Mouse (Mus musculus) myocyte (in vitro differentiated cells): ENCODE data around the gene Cyp27b1.

Experiments used
- CEBPB ChIP-seq: IDR thresholded peaks from 2 replicates; pipeline ENCODE4 v1.6.1; 2011; ENCODE audit warnings: mild to moderate bottlenecking, moderate library complexity; ENCODE audit not compliant: poor library complexity, insufficient read depth, severe bottlenecking
- E2F4 ChIP-seq: IDR thresholded peaks from one replicate; pipeline ENCODE4 v1.6.1; 2011; ENCODE audit warnings: mild to moderate bottlenecking, control low read depth, moderate library complexity; ENCODE audit not compliant: insufficient read depth
- MAX ChIP-seq: IDR thresholded peaks from one replicate; pipeline ENCODE4 v1.6.1; 2011; ENCODE audit warnings: low read depth, mild to moderate bottlenecking, control low read depth
- MYOG ChIP-seq, 3 experiments: IDR thresholded peaks; one replicate each; pipeline ENCODE4 v1.6.1; 2011; ENCODE audit warnings: control low read depth in 2 of 3, low read depth in 2 of 3, mild to moderate bottlenecking in 2 of 3; ENCODE audit not compliant: insufficient read length in 2 of 3, control insufficient read depth in 1 of 3, insufficient read depth in 1 of 3
- POLR2A ChIP-seq: IDR thresholded peaks from one replicate; pipeline ENCODE4 v1.6.1; 2011; ENCODE audit warnings: low read depth, mild to moderate bottlenecking, control low read depth, moderate library complexity; ENCODE audit not compliant: insufficient read length
- POLR2AphosphoS2 ChIP-seq: IDR thresholded peaks from one replicate; pipeline ENCODE4 v1.6.1; 2011; ENCODE audit warnings: low read depth, control low read depth; ENCODE audit not compliant: insufficient read length
- TCF12 ChIP-seq: IDR thresholded peaks from one replicate; pipeline ENCODE4 v1.6.1; 2011; ENCODE audit warnings: mild to moderate bottlenecking, control low read depth; ENCODE audit not compliant: poor library complexity, insufficient read depth, severe bottlenecking

DNA sequence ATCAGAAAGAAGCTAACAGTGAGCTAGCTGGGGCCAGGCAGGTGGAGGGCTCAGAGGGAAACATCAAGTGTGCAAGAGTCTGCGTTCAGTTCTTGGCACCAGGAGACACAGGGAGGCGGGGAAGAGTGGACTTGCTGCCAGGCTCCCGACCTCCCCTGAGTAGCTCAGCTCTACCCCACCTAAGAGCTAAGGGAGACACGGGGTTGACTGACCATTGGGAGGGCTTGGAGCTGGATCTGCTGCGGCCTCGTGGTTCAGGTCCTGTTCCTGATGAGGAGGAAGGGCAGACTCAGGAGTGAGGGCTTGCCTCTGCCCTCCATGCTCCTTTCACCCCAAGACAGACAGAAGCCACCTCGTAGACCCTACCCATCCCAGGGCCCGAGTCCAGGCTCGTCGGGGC, 51.1 kb downstream of the Cyp27b1 start:
- TF ChIP-seq CEBPB (no peak), POLR2A (no peak), E2F4 (no peak), TCF12 (no peak), MYOG (IDR thresholded peaks at IDR 0.05; ENCODE audit: control insufficient read depth in 1 of 3, insufficient read depth in 1 of 3, insufficient read length in 2 of 3, low read depth in 2 of 3) (no peak), MAX (no peak), POLR2AphosphoS2 (no peak)
